Mouse (Mus musculus) embryonic fibroblast, embryonic 13.5 days (primary cell): ENCODE data around the gene Hoxa5. TPM values are rescaled to one million over a fixed set of nuclear protein-coding genes. Genes with fewer than 3 reads are reported as not detected.

Source experiments
- H3K27ac ChIP-seq: 2 replicates; pipeline ENCODE4 v1.5.1; 2012; ENCODE audit warnings: low read length, control low read depth, inconsistent platforms; ENCODE audit not compliant: insufficient read depth
- H3K4me1 ChIP-seq: 2 replicates; pipeline ENCODE4 v1.6.1; 2011; ENCODE audit warnings: low read length; ENCODE audit not compliant: control insufficient read depth, insufficient read depth
- H3K4me3 ChIP-seq: 2 replicates; pipeline ENCODE4 v1.5.1; 2011; ENCODE audit warnings: mild to moderate bottlenecking, control low read depth, low read length; ENCODE audit not compliant: insufficient read depth
- CTCF ChIP-seq: IDR thresholded peaks from 2 replicates; pipeline ENCODE4 v1.5.1; 2011; ENCODE audit warnings: mild to moderate bottlenecking, control low read depth, low read length, moderate library complexity, borderline replicate concordance; ENCODE audit not compliant: insufficient read depth
- POLR2A ChIP-seq: IDR thresholded peaks from 2 replicates; pipeline ENCODE4 v1.6.1; 2011; ENCODE audit warnings: low read depth, mild to moderate bottlenecking, control low read depth, low read length, moderate library complexity
- polyA plus RNA-seq: library from polyadenylated mRNA; stranded (reverse); fragments of >200 nt; gene quantifications from 2 replicates; pipeline ENCODE4 v1.2.4, GENCODE M21; 2011; ENCODE audit warnings: low read depth; ENCODE audit not compliant: missing spikeins, insufficient read length

Hoxa5 gene
- polyA plus RNA-seq, 1 experiment, result 11.9 TPM

DNA sequence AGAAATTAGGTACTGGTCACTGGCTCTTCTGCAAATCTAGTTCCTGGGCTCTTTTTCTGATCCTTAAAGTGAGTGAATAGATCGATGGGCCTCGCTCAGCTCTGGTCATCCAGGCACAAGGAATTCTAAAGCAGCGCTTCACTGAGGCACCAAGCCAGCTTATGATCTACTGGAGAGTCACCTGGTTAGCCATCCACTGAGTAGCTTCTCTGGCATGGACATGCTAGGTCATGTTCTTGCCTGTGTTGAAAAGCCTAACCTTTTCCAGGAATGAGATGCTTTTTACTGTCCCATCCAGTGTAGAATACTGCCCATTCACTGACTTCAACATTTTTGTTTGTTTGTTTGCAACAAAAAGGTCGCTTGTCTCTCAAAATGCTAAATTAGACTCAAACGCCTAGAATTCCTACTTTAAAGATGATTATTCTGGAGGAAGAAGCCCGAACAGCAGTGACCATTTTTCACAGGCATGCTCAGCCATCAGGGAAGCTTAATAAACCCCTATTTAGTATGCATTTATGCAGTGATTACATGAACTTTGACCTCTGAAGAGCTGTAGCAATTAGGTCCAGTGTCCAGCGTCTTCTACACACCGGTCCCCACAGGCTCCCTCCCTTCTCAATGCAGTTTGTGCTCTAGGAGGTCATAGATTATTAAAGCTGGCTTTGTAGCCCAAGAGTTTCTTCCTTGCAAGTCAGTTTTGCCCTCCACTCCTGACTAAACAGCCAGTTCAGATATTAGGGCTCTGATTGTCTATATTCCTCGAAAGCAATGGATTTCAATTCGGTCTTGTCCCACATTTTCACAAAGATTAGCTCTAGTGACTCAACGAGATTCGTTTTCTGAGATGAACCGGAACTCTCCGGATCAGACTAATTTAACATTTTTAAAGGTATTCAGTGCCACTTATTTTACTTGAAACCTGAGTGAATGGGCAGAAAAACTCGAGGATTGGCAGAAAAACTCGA, 51.9 kb downstream of the Hoxa5 start:
- no peak overlapping the region for H3K4me3 ChIP-seq
- H3K4me1 ChIP-seq, result 0 out of 2 replicates have a peak, but pooled peaks cover 4% of the 10 kb centered on the region
- no peak for TF ChIP-seq CTCF
- no peak for TF ChIP-seq POLR2A
- no peak overlapping the region for H3K27ac ChIP-seq

Other genes starting within 250 kb of the Hoxa5 start
- 57.3 and 59.1 TPM in 2 replicates for gene Skap2, start 192.0 kb downstream of the Hoxa5 start, polyA plus RNA-seq
- 2.4 and 3.0 TPM in 2 replicates for gene Hoxa1, start 46.3 kb downstream of the Hoxa5 start, polyA plus RNA-seq
- gene Hoxa2, start 39.8 kb downstream of the Hoxa5 start, polyA plus RNA-seq, result 4.3 and 4.8 TPM in 2 replicates
- 0.23 TPM in 1 of 2 replicates, not detected in the other for gene 5730596B20Rik, start 27.1 kb downstream of the Hoxa5 start, polyA plus RNA-seq
- 3.0 and 4.2 TPM in 2 replicates for gene Hoxa4, start 12.8 kb downstream of the Hoxa5 start, polyA plus RNA-seq
- gene Hoxa6, start 4.1 kb upstream of the Hoxa5 start, polyA plus RNA-seq, result 2.8 and 4.2 TPM in 2 replicates
- gene Hoxa3, start 8.7 kb upstream of the Hoxa5 start, polyA plus RNA-seq, result 10.2 and 13.5 TPM in 2 replicates
- 0.89 TPM in 1 of 2 replicates, not detected in the other for gene Gm28308, start 8.8 kb upstream of the Hoxa5 start, polyA plus RNA-seq
- 15.8 and 21.6 TPM in 2 replicates for gene Hoxa7, start 17.3 kb upstream of the Hoxa5 start, polyA plus RNA-seq
- 9.9 and 13.6 TPM in 2 replicates for gene Hoxa9, start 26.5 kb upstream of the Hoxa5 start, polyA plus RNA-seq
- gene Hoxa10, start 36.3 kb upstream of the Hoxa5 start, polyA plus RNA-seq, result 12.1 and 18.2 TPM in 2 replicates
- gene Hoxa11, start 41.2 kb upstream of the Hoxa5 start, polyA plus RNA-seq, result 5.1 and 9.2 TPM in 2 replicates
- gene Hoxa13, start 56.3 kb upstream of the Hoxa5 start, polyA plus RNA-seq, result 3.3 and 5.0 TPM in 2 replicates
- gene Evx1, start 108.9 kb upstream of the Hoxa5 start, polyA plus RNA-seq, result not detected in 2 replicates